Mouse (Mus musculus): ENCODE results near the gene Pitpnc1. TPM values are rescaled to one million over a fixed set of nuclear protein-coding genes. Genes with fewer than 3 reads are reported as not detected.

Gene Pitpnc1
- polyA plus RNA-seq, 1 experiment from 2014 or later = 9.7 TPM

DNA sequence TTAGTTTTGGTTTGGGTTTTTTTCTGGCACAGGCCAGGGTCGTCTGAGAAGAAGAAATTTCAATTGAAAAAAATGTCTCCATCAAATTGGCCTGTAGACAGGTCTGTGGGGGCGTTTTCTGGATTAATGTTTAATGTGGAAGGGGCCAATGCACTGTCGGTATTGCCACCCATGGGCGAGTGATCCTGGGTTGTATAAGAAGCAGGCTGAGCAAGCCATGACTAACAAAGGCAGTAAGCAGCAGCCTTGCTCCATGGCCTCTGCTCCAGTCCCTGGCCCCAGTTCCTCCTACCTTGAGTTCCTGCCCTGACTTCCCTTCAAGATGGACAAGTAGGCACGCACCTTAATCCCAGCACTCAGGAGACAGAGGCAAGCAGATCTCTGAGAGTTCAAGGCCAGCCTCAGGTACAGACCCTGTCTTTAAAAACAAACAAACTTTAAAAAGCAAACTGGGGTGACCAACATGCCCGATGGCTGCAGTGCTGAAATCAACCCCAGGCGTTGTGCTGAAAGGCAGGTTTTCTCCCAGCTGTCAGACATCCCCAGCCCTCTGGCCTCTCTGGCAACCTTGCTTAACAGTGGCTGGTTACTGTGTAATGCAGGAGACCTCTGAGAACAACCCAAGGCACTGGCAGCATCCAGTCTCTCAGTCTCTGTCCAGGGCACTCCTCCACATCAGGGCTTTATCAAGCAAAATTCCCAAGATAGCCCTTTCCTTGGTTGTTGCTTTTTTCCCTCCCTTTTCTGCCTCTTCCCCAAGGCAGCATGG lies 39.1 kb downstream of the Pitpnc1 start:
- peaks cover 3% of the 10 kb centered on the region; the same call in 1 of the 2 replicates for H3K36me3 ChIP-seq
- no peaks in the 10 kb centered on the region for H3K27me3 ChIP-seq (replicated peaks)
- peaks cover 24% of the 10 kb centered on the region for H3K4me1 ChIP-seq
- 70% methylated on average over 7 of the region's 7 CpGs for WGBS (ENCODE audit: insufficient replicate concordance)
- no peak overlapping the region for H3K4me2 ChIP-seq
- H3K4me3 ChIP-seq = no peak overlapping the region
- no peaks in the 10 kb centered on the region; the same call in 1 of the 2 replicates for H3K9me3 ChIP-seq (replicated peaks)
- no peak overlapping the region for H3K9ac ChIP-seq
- no peak for ATAC-seq
- H3K27ac ChIP-seq = no peak overlapping the region

DNA sequence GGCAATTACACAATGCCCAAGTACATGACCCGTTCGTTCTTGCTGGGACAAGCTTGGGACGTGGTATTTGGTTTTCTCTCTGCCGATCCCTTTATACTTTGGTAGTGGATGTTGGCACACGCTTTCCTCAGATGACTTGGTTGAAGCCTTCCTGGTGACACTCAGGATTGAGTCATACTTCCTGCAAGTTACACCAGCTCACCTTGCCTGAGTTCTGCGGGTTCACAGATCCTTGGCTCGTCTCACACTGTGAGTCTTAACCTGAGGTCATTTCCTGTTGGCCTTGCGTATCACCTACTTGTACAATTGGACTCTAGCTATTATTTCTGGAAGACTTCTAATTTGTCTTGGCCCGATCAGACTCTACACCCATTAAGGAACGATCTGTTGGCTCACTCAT lies 42.5 kb downstream of the Pitpnc1 start:
- WGBS (ENCODE audit: insufficient replicate concordance) = 80% methylated on average over 10 of the region's 10 CpGs
- no peak overlapping the region for H3K9ac ChIP-seq
- H3K36me3 ChIP-seq = peaks cover 3% of the 10 kb centered on the region; the same call in 1 of the 2 replicates
- H3K27me3 ChIP-seq (replicated peaks) = no peaks in the 10 kb centered on the region
- peaks cover 25% of the 10 kb centered on the region for H3K4me1 ChIP-seq
- no peaks in the 10 kb centered on the region; the same call in 1 of the 2 replicates for H3K9me3 ChIP-seq (replicated peaks)
- H3K4me3 ChIP-seq = no peak overlapping the region
- no peak for ATAC-seq
- no peak overlapping the region for H3K27ac ChIP-seq
- H3K4me2 ChIP-seq = no peak overlapping the region

DNA sequence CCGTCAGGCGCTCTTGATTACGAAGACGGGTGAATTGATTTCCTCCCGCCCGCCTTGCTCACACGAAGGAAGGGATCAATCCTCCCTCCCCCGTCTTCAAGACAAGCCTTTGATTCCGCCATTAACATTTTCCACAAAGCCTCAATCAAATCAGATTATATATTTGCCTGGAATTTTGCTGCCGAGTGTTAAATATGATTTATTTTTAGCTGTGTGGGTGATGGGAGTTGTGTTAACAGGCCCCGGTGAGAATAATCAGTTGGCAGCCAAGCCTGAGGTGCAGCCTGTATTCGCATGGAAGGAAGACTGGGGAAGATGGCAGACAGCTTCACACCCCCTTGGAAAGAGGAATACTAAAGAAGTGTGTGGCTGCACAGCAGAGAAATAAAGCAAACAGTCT lies 46.3 kb downstream of the Pitpnc1 start:
- no peak overlapping the region for H3K27ac ChIP-seq
- 0 out of 2 replicates have a peak, but pooled peaks cover 4% of the 10 kb centered on the region for H3K36me3 ChIP-seq
- ATAC-seq = no peak
- 88% methylated on average over 12 of the region's 12 CpGs for WGBS (ENCODE audit: insufficient replicate concordance)
- H3K4me2 ChIP-seq = no peak overlapping the region
- no peaks in the 10 kb centered on the region for H3K27me3 ChIP-seq (replicated peaks)
- H3K4me3 ChIP-seq = no peak overlapping the region
- peaks cover 26% of the 10 kb centered on the region for H3K4me1 ChIP-seq
- H3K9ac ChIP-seq = no peak overlapping the region
- no peaks in the 10 kb centered on the region; the same call in 1 of the 2 replicates for H3K9me3 ChIP-seq (replicated peaks)

DNA sequence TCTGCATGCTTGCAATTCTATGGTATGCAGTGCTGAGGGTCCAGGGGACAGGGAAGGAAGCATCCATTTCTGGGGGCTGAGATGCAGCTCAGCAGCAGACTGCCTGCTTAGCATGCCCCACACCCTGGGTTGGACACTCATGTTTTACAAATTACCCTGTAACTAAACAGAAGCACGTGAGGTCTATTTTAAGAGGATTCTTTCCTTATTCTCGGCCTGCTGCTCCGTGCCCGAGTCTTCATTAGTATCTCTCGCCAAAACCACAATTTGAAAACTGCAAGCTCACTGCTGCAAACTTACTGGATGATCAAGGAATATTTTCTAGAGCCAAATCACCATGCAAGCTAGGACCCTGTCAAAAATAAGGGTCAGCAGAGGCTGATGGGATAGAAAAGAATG lies 48.1 kb downstream of the Pitpnc1 start:
- no peaks in the 10 kb centered on the region; the same call in 1 of the 2 replicates for H3K9me3 ChIP-seq (replicated peaks)
- ATAC-seq = 0 out of 2 replicates have a peak, but pooled peaks have one; percentile 10
- 21% methylated on average over 5 of the region's 5 CpGs for WGBS (ENCODE audit: insufficient replicate concordance)
- peak overlapping the region; percentile 29 for H3K4me2 ChIP-seq
- peaks cover 43% of the 10 kb centered on the region for H3K4me1 ChIP-seq
- no peak overlapping the region for H3K4me3 ChIP-seq
- H3K27me3 ChIP-seq (replicated peaks) = no peaks in the 10 kb centered on the region
- H3K9ac ChIP-seq = peak overlapping the region; percentile 50
- peak overlapping the region; percentile 75 for H3K27ac ChIP-seq
- 0 out of 2 replicates have a peak, but pooled peaks cover 4% of the 10 kb centered on the region for H3K36me3 ChIP-seq

DNA sequence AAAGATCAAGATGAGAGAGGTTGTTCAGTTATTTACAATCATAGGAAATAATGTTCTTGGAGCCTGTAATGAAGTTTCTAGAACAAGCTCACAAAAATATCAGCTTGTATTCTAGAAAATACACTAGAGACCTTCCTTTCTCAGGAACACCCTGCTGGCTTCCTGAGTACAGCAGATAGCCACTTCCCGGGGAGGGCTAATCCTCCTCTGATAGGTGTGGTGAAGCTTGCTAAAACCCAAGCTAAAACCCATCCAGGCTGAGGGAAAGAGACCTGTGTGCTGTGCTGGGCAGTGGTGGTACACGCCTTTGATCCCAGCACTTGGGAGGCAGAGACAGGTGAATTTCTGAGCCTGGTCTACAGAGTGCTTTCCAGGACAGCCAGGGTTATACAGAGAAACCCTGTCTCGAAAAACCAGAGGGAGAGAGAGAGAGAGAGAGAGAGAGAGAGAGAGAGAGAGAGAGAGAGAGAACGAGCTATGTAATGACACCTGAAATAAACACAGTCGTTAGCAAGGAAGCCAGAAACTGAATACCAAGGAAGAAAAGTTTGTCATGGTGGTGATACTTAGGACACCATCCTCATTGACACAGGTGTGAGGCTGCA lies 48.6 kb downstream of the Pitpnc1 start:
- ATAC-seq = peak; percentile 74
- H3K36me3 ChIP-seq = 0 out of 2 replicates have a peak, but pooled peaks cover 4% of the 10 kb centered on the region
- peaks cover 48% of the 10 kb centered on the region for H3K4me1 ChIP-seq
- WGBS (ENCODE audit: insufficient replicate concordance) = 16% methylated on average over 5 of the region's 5 CpGs
- H3K9ac ChIP-seq = peak overlapping the region; percentile 50
- peak overlapping the region; percentile 75 for H3K27ac ChIP-seq
- H3K27me3 ChIP-seq (replicated peaks) = no peaks in the 10 kb centered on the region
- H3K9me3 ChIP-seq (replicated peaks) = no peaks in the 10 kb centered on the region
- H3K4me3 ChIP-seq = no peak overlapping the region
- H3K4me2 ChIP-seq = peak overlapping the region; percentile 29

DNA sequence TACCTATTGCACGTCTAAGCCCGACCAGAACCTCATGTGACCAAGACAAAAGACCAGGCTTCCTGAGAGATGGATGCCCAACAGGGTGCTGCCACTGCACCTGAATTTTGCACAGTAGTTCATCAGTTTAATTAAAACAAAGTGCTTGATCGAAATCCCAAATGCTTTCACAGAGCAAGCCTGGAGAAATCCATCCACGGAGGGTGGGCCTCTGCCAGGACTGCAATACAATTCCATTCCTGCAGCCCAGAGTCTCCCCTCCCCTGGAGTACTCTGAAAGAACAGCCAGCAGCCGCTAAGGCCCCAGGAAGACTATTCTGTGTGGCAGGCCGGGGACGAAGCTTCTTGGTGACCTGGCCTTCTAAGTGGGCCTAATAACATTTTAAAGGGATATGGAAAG lies 50.6 kb downstream of the Pitpnc1 start:
- no peak overlapping the region for H3K9ac ChIP-seq
- H3K9me3 ChIP-seq (replicated peaks) = no peaks in the 10 kb centered on the region
- no peak overlapping the region for H3K4me3 ChIP-seq
- 76% methylated on average over 7 of the region's 7 CpGs for WGBS (ENCODE audit: insufficient replicate concordance)
- ATAC-seq = no peak
- peaks cover 67% of the 10 kb centered on the region for H3K4me1 ChIP-seq
- H3K36me3 ChIP-seq = 0 out of 2 replicates have a peak, but pooled peaks cover 4% of the 10 kb centered on the region
- no peak overlapping the region for H3K27ac ChIP-seq
- no peak overlapping the region for H3K4me2 ChIP-seq
- no peaks in the 10 kb centered on the region for H3K27me3 ChIP-seq (replicated peaks)

DNA sequence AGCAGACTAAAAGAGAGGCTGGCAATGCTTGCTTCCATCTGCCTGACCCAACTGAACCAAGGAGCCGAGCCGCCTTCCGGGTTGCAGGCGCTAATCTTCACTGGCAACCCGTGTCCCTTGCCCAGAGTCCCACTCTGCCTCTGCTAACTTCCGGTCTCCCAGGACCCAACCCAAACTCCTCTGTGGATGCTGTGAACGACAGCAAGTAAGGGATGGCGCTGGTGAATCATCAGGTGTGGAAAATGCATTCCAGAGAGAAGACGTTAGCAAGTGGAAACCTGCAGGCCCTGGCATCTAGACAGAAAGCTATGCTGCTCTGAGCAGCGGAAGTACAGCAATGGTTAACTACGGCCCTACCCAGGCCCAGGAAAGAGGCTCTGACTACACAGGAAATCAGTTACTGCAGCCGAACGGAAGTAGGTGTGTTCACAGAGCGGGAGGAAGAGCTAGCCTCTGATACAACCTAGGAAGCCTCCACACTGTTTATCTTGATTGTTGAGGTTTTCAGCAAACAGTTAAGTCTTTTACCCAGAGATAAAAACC lies 53.4 kb downstream of the Pitpnc1 start:
- H3K27ac ChIP-seq = peak overlapping the region; percentile 90
- H3K4me2 ChIP-seq = peak overlapping the region; percentile 73
- H3K27me3 ChIP-seq (replicated peaks) = no peaks in the 10 kb centered on the region
- peak; percentile 84 for ATAC-seq
- H3K4me3 ChIP-seq = peak overlapping the region; percentile 50
- H3K36me3 ChIP-seq = 0 out of 2 replicates have a peak, but pooled peaks cover 4% of the 10 kb centered on the region
- H3K9ac ChIP-seq = peak overlapping the region; percentile 60
- no peaks in the 10 kb centered on the region for H3K9me3 ChIP-seq (replicated peaks)
- H3K4me1 ChIP-seq = peaks cover 82% of the 10 kb centered on the region
- WGBS (ENCODE audit: insufficient replicate concordance) = 11% methylated on average over 14 of the region's 14 CpGs

DNA sequence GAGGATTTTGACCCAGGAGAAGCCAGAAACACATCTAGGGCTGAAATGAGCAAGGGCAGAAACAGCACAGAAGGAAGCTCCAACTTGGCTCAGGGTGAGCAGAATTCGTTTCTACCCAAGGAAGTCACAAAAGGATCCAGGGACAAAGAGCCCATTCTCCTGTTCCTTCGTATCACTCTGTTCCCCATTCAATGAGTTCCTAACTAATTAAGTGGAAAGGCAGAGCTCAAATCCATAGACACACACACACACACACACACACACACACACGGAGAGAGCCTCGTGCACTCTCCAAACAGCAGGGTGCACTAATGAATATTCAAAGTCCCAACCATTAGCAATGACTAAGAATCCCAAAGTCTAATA lies 54.0 kb downstream of the Pitpnc1 start:
- Histone ChIP-seq H3K27ac (peak overlapping the region; percentile 90), H3K4me3 (peak overlapping the region; percentile 50), H3K36me3 (0 out of 2 replicates have a peak, but pooled peaks cover 4% of the 10 kb centered on the region), H3K9ac (peak overlapping the region; percentile 60), H3K4me1 (peaks cover 82% of the 10 kb centered on the region), H3K4me2 (peak overlapping the region; percentile 73), H3K9me3 (replicated peaks) (no peaks in the 10 kb centered on the region), H3K27me3 (replicated peaks) (no peaks in the 10 kb centered on the region)
- 21% methylated on average over 4 of the region's 4 CpGs for WGBS (ENCODE audit: insufficient replicate concordance)
- ATAC-seq = no peak

DNA sequence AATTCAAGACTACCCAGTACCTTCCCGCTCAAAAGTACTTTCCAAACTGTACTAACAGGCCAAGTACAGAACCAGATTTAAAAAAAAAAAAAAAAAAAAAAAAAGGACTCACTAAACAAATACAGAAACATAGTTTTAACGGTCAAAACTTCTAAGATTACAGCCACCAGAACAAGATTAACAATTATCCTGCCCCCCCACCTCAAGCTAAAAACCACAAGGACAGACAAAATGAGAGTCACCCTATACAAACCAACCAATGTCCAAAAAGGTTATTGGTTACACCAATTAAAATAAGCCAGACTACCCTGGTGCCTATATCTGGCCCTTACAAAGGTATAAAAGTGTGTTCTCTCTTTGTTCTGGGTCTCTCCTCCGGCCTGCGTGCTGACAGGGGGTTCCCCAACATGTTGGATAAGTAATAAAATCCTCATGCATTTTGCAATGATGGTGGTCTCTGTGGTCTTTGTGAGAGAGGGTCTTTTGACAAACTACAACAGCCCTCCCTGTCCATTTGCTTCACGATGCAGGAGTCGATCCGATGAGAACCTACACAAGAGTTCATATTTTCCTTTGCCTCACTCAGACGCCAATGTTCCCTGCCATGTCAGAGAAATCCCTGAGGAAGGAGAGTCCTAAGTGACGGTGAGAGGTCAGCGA lies 54.5 kb downstream of the Pitpnc1 start:
- Histone ChIP-seq H3K9ac (peak overlapping the region; percentile 60), H3K36me3 (0 out of 2 replicates have a peak, but pooled peaks cover 4% of the 10 kb centered on the region), H3K9me3 (replicated peaks) (no peaks in the 10 kb centered on the region), H3K27me3 (replicated peaks) (no peaks in the 10 kb centered on the region), H3K4me2 (peak overlapping the region; percentile 73), H3K4me1 (peaks cover 82% of the 10 kb centered on the region), H3K4me3 (peak overlapping the region; percentile 50; the same call in 1 of the 2 replicates), H3K27ac (peak overlapping the region; percentile 90)
- no peak for ATAC-seq
- 55% methylated on average over 10 of the region's 10 CpGs for WGBS (ENCODE audit: insufficient replicate concordance)

DNA sequence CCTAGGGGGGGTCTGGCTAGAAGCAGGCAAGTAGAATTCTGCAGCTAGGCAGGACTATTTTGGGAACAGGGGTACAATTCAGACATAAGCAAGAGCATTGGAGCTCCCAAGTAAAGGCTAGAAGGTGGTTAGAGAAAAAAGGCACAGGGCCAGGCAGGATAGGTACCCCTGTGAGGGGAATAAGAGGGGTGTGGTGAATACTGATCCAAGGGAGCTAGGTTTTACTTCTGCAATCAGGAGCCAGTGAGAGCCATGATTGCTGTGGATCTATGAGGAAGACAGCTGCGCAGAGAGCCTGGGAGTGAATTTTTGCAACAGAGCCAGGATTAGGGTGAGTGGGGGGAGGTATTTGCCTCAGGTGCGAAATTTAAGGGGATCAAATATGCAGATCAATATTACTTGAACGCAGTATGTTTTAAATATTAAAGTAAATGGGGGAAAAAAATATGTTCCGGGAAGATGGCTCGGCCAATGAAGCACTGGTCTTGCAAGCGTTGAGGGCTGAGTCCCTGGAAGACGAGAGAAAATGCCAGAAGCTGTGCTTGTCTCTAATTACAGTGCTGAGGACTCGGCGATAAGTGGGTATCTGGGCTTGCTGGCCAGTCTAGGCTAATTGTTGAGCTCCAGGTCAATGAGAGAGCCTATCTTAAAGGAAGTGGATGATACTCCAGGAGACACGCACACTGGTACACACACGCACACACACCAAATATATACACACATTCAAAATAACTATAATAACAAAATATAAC lies 55.3 kb downstream of the Pitpnc1 start:
- Histone ChIP-seq H3K4me2 (peak overlapping the region; percentile 30), H3K4me1 (peaks cover 88% of the 10 kb centered on the region)
- 41% methylated on average over 11 of the region's 11 CpGs for WGBS (ENCODE audit: insufficient replicate concordance)

DNA sequence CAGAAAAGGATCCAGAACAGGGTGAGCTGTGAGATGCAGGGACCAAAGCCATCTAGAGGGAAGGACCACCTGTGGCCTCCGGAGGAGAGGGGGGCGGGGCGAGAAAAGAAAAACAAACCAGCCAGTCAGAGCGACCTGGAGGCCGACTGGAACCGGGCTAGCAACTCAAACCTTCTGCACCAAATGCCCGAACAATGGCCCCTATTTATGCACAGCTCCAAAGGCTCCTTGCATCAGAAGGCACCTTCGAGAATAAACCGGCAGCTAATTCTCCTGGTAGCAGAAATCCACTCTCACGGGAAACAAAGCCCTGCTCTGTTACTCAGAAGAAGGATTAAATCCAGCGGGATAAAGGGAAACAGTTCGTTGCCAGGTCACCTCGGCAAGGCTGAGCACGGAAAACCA lies 57.2 kb downstream of the Pitpnc1 start:
- Histone ChIP-seq H3K4me2 (peak overlapping the region; percentile 71), H3K36me3 (no peaks in the 10 kb centered on the region), H3K9ac (peak overlapping the region; percentile 64), H3K9me3 (replicated peaks) (no peaks in the 10 kb centered on the region), H3K4me3 (peak overlapping the region; percentile 42), H3K4me1 (peaks cover 99% of the 10 kb centered on the region), H3K27ac (peak overlapping the region; percentile 79; the same call in 1 of the 2 replicates), H3K27me3 (replicated peaks) (no peaks in the 10 kb centered on the region)
- ATAC-seq = no peak
- 13% methylated on average over 14 of the region's 14 CpGs for WGBS (ENCODE audit: insufficient replicate concordance)

More for the DNA sequence above, 55.3 kb downstream of the Pitpnc1 start:
- no peak for ATAC-seq
- H3K27me3 ChIP-seq (replicated peaks) = no peaks in the 10 kb centered on the region
- H3K27ac ChIP-seq = peak overlapping the region; percentile 67
- H3K9me3 ChIP-seq (replicated peaks) = no peaks in the 10 kb centered on the region
- no peak overlapping the region for H3K4me3 ChIP-seq
- H3K9ac ChIP-seq = peak overlapping the region; percentile 28; the same call in 1 of the 2 replicates
- no peaks in the 10 kb centered on the region for H3K36me3 ChIP-seq
